ENCODE assay signal across 14 mouse cellular contexts in genomic region chr12:95700746-95701145, GRCm38 (mm10). TPM values are rescaled to one million over a fixed set of nuclear protein-coding genes. Genes with fewer than 3 reads are reported as not detected.
DNase-seq lines count a peak whose midpoint lies in the region; ATAC-seq and TF ChIP-seq lines count a peak whose summit lies in the region.
"Had no signal": no experiment of that assay in that cellular context is flagged by ENCODE, and none has a peak within 500 bp of the region (broad histone marks: within the 10 kb centered on the region; RNA-seq: fewer than 3 reads in every experiment).

No protein-coding gene starts in this region.

- DNase-seq in embryonic facial prominence, embryonic 14.5 days (ENCODE audit: low spot score): peak; percentile 69
- no peak for DNase-seq in embryonic facial prominence, embryonic 10.5 days (ENCODE audit: low spot score)
- no peak for DNase-seq in neural tube, embryonic 10.5 days (ENCODE audit: extremely low spot score, low spot score)
- peak; percentile 85 for DNase-seq in heart, postnatal 0 days (ENCODE audit: low spot score)
- no peak for DNase-seq in urinary bladder, adult 2 months (ENCODE audit: low spot score)
- DNase-seq in frontal cortex, adult 2 months (ENCODE audit: extremely low spot score in 1 of 2, low spot score in 1 of 2): no peak
- DNase-seq in natural killer cell, adult 2 months (ENCODE audit: low spot score in 2 of 2): no peak
- DNase-seq: adrenal gland, adult 2 months; cerebellum, adult 18-20 months; kidney, adult 18-20 months; thymus, postnatal 14 days had no signal

- H3K4me1 ChIP-seq in embryonic facial prominence, embryonic 14.5 days (ENCODE audit: control insufficient read depth, insufficient read depth, low read length): peaks cover 11% of the 10 kb centered on the region
- peaks cover 28% of the 10 kb centered on the region for H3K4me1 ChIP-seq in embryonic facial prominence, embryonic 10.5 days
- peaks cover 11% of the 10 kb centered on the region; the same call in 1 of the 2 replicates for H3K4me1 ChIP-seq in neural tube, embryonic 15.5 days
- peaks cover 29% of the 10 kb centered on the region for H3K4me1 ChIP-seq in heart, postnatal 0 days (ENCODE audit: control insufficient read depth, insufficient read depth)

- H3K27ac ChIP-seq in embryonic facial prominence, embryonic 14.5 days (replicated peaks; ENCODE audit: low read depth, low read length): no peak overlapping the region
- no peak overlapping the region for H3K27ac ChIP-seq in embryonic facial prominence, embryonic 10.5 days (replicated peaks)
- H3K27ac ChIP-seq in neural tube, embryonic 15.5 days (replicated peaks): no peak overlapping the region
- peak overlapping the region; percentile 76 for H3K27ac ChIP-seq in heart, postnatal 0 days (ENCODE audit: low read depth)
- H3K27ac ChIP-seq: hindbrain, embryonic 15.5 days; lung, embryonic 15.5 days had no signal

- H3K9ac ChIP-seq in embryonic facial prominence, embryonic 14.5 days (ENCODE audit: low read depth, low read length): no peak overlapping the region
- H3K9ac ChIP-seq in neural tube, embryonic 15.5 days (replicated peaks): no peak overlapping the region
- H3K9ac ChIP-seq in heart, postnatal 0 days (replicated peaks; ENCODE audit: low read depth, low read length): no peak overlapping the region
- H3K9ac ChIP-seq: hindbrain, embryonic 15.5 days; lung, embryonic 15.5 days had no signal

- ATAC-seq in embryonic facial prominence, embryonic 14.5 days (ENCODE audit: low read depth): no peak
- ATAC-seq in neural tube, embryonic 15.5 days (ENCODE audit: low FRiP score): no peak
- peak; percentile 87 for ATAC-seq in heart, postnatal 0 days (ENCODE audit: insufficient read depth, low read depth)

- H3K4me2 ChIP-seq in embryonic facial prominence, embryonic 14.5 days (ENCODE audit: low read depth, low read length): no peak overlapping the region
- H3K4me2 ChIP-seq in neural tube, embryonic 15.5 days: peak overlapping the region; percentile 26; the same call in 1 of the 2 replicates
- H3K4me2 ChIP-seq in heart, postnatal 0 days (ENCODE audit: low read depth, low read length): peak overlapping the region; percentile 34; the same call in 1 of the 2 replicates
- H3K4me2 ChIP-seq: lung, embryonic 15.5 days had no signal

- H3K4me3 ChIP-seq in embryonic facial prominence, embryonic 14.5 days (ENCODE audit: low read depth, low read length): no peak overlapping the region
- H3K4me3 ChIP-seq in embryonic facial prominence, embryonic 10.5 days: no peak overlapping the region
- no peak overlapping the region for H3K4me3 ChIP-seq in neural tube, embryonic 15.5 days (replicated peaks)
- no peak overlapping the region for H3K4me3 ChIP-seq in heart, postnatal 0 days (ENCODE audit: low read depth, low read length)
- H3K4me3 ChIP-seq: hindbrain, embryonic 15.5 days; lung, embryonic 15.5 days had no signal

- H3K27me3 ChIP-seq in embryonic facial prominence, embryonic 14.5 days (replicated peaks; ENCODE audit: control insufficient read depth, insufficient read depth, low read length): no peaks in the 10 kb centered on the region
- no peaks in the 10 kb centered on the region; the same call in 1 of the 2 replicates for H3K27me3 ChIP-seq in embryonic facial prominence, embryonic 10.5 days (replicated peaks; ENCODE audit: low read depth, poor library complexity, severe bottlenecking)
- no peaks in the 10 kb centered on the region for H3K27me3 ChIP-seq in neural tube, embryonic 15.5 days (replicated peaks)
- H3K27me3 ChIP-seq in heart, postnatal 0 days (ENCODE audit: control insufficient read depth, insufficient read depth, low read length): no peaks in the 10 kb centered on the region
- H3K27me3 ChIP-seq: hindbrain, embryonic 15.5 days; lung, embryonic 15.5 days had no signal

- peaks cover 12% of the 10 kb centered on the region for H3K36me3 ChIP-seq in embryonic facial prominence, embryonic 14.5 days (ENCODE audit: control insufficient read depth, insufficient read depth, low read length)
- peaks cover 8% of the 10 kb centered on the region; the same call in 1 of the 2 replicates for H3K36me3 ChIP-seq in embryonic facial prominence, embryonic 10.5 days (replicated peaks)
- no peaks in the 10 kb centered on the region for H3K36me3 ChIP-seq in neural tube, embryonic 15.5 days
- no peaks in the 10 kb centered on the region for H3K36me3 ChIP-seq in heart, postnatal 0 days (replicated peaks; ENCODE audit: control insufficient read depth, insufficient read depth, low read length)
- H3K36me3 ChIP-seq: hindbrain, embryonic 15.5 days; lung, embryonic 15.5 days had no signal

- H3K9me3 ChIP-seq in embryonic facial prominence, embryonic 14.5 days (ENCODE audit: control insufficient read depth, low read length): no peaks in the 10 kb centered on the region
- H3K9me3 ChIP-seq in embryonic facial prominence, embryonic 10.5 days: no peaks in the 10 kb centered on the region
- no peaks in the 10 kb centered on the region for H3K9me3 ChIP-seq in neural tube, embryonic 15.5 days (replicated peaks)
- H3K9me3 ChIP-seq in heart, postnatal 0 days (replicated peaks; ENCODE audit: control insufficient read depth, low read length): no peaks in the 10 kb centered on the region
- H3K9me3 ChIP-seq: hindbrain, embryonic 15.5 days; lung, embryonic 15.5 days had no signal

- no peak for TF ChIP-seq EP300 in heart, postnatal 0 days (IDR thresholded peaks at IDR 0.05; ENCODE audit: low read depth)

- TF ChIP-seq CTCF in heart, postnatal 0 days (IDR thresholded peaks at IDR 0.05; ENCODE audit: low read depth): no peak

- 61% methylated on average over 2 of the region's 2 CpGs for WGBS in embryonic facial prominence, embryonic 14.5 days
- 62% methylated on average over 2 of the region's 2 CpGs for WGBS in embryonic facial prominence, embryonic 10.5 days
- WGBS in neural tube, embryonic 15.5 days: 86% methylated on average over 2 of the region's 2 CpGs
- WGBS in heart, postnatal 0 days: 24% methylated on average over 2 of the region's 2 CpGs

RNA-seq across cellular contexts. Expression of gene Flrt2, which starts 8.7 kb away (rescaled TPM):
- 42.9 and 46.4 TPM in 2 replicates for polyA plus RNA-seq in embryonic facial prominence, embryonic 14.5 days (2014; fragmentation: Nextera tagmentation; extraction: Ambion mirVana)
- 28.5 and 35.2 TPM in 2 replicates for polyA plus RNA-seq in embryonic facial prominence, embryonic 10.5 days (2016; fragmentation: Nextera tagmentation; extraction: Ambion mirVana)
- 23.7 and 25.5 TPM in 2 replicates for polyA plus RNA-seq in neural tube, embryonic 15.5 days (2015; fragmentation: Nextera tagmentation; extraction: Ambion mirVana)
- total RNA-seq in heart, postnatal 0 days (2014; rRNA removed; ENCODE audit: low replicate concordance): 20.3 and 22.1 TPM in 2 replicates
- 6.3 and 6.9 TPM in 2 replicates for polyA plus RNA-seq in heart, postnatal 0 days (2015; fragmentation: Nextera tagmentation; extraction: Ambion mirVana)
- 9.5 and 11.7 TPM in 2 replicates for polyA plus RNA-seq in urinary bladder, adult 2 months (2012; rRNA removed)
- 13.7 and 14.3 TPM in 2 replicates for polyA plus RNA-seq in frontal cortex, adult 2 months (2012; rRNA removed)

Comparison
In these comparisons a context has a peak if more than half of its experiments do, and no peak if none do; other contexts are left out.
1. DNase-seq: peak in embryonic facial prominence, embryonic 14.5 days (single experiment) and heart, postnatal 0 days (single experiment); none in embryonic facial prominence, embryonic 10.5 days (single experiment), neural tube, embryonic 10.5 days (single experiment), urinary bladder, adult 2 months (single experiment), frontal cortex, adult 2 months (0 of 2) and natural killer cell, adult 2 months (0 of 2).